Mouse (Mus musculus) skeletal muscle tissue, adult 2 months (tissue): ENCODE measurements around the gene Ucn.

ENCODE experiments used
- DNase-seq: peaks from one replicate; pipeline ENCODE4 v3.0.0-alpha.2; 2012; ENCODE audit warnings: low read depth, low spot score

Ucn gene

DNA sequence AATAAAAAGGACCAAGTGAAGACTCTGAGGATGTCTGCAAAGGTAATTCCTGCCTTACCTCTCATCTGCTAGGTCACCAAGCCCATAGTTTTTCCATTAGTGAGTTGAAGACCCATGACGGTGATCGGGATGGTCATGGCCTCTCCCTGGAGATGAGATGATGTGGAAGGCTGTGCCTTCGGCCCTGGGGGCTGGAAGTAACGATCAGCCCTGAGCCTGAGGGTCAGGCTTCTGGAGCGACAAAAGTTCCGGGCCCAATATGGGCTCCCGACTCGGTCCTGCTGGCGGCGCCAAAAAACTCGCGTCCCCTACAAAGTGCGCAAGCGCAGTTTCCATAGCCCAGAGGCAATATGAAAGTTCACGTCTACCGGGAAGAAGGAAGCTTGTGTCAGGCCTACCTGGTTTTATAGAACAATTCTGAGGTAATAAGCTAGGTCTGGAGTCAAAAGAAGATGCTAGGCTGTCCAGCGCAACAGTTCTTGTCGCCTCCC lies 30.6 kb downstream of the Ucn start, which contains the start of gene Slc30a3:
Gene Slc30a3, minus strand, starts transcription at position 238 of the 491 bp plus-strand sequence.
- DNase-seq, result no peak

DNA sequence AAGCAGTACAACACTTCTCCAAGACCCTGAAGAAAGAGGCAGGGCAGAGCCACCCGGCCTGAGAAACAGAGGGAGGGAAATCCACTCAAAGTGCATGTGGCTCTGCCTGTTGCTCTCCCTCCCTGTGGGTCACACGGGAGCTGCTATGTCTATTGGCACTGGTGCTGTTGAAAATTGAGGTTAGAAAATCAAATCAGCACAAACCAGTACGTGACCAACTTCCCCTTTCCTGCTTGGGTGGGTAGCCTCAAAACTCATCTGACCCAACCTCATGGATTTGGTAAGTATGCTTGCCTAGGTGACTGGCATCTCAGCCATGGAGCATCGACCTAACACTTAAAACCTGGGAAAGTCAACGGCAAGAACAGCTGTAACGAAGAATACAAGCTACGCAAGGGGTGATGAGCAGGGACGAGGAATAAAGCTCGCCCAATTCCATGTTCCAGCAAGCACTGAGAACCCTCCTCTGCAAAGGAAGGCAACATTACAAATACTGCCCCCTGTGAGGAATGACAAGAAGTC lies 32.8 kb downstream of the Ucn start, which contains the start of gene Dnajc5g:
Gene Dnajc5g, plus strand, starts transcription at position 472 of the 522 bp plus-strand sequence.
- DNase-seq, result no peak

DNA sequence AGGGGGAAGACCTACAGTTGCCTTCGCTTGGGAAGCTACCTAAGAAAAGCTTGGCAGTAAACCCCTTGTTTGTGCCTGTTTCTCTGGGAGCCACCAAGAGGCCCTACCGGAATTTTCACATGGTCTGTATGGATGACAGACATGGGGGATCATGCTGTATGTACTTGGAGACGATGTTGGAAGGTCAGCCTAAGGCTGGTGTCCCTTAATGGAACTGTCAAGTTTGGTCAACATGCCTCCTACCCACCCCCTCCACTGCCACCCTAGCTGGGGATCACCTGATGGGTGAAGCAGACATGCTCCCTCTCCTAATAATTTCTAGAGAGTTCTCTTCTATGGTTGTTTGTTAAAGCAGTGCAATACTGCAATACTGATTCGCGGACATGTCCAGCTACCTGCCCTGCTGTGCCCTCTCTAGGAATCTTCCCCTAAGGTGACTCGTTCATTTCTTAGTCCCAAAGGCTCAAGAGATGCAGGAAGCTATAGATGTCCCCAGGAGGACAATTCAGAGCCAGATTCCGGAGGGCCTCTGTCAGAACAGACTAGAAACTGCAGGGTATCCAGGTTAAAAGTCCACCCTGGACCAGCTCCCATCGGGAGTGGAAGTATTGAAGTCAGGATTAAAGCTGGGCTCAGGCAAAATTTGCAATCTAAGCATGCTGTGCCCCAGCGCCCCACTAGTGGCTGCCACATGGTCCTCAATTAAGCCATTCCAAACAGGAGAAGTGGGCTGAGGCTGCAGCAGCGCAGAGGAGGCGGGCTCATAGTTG lies 42.7 kb downstream of the Ucn start:
- DNase-seq, result no peak

DNA sequence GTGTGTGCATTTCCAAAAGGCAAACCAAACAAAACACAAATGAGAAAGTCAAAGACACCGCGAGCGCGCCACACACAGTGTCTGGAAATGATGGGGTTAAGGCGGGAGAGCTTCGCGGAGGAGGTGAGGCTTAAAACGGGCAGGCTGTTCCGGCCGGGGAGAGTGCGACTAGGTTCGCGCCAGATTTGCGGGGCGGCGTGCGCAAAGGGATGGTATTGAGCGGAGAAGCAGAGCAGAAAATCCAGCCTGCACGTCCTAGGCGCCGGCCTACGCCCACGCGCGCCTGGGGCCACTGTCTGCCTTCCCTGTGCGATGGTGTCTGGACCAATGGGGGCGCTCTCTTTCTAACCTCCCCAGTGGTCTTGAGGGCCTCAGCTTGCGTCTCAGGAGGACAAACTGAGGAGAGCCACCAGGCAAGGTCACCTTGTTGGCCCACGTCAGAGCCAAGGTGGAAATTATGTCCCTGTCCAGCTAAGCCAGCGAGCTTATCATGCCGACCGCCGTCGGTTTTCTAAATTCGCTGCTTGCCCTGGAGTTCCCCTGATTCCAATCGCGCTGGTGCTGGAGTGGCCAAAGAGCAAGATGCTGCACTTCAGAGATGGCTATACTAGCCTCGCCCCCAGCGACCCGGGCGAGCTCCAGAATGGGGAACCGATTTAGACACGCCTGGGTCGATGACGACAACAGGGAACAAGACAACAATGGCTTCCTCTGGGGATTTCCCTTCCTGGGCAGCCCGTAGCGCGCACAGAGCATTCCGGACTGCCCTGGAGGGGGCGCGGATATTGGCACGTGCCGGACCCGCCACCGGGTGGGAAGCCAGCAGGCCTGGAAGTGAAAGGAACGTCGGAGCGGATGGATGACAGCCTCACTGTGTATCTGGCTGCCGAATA lies 43.6 kb downstream of the Ucn start:
- DNase-seq, result no peak

DNA sequence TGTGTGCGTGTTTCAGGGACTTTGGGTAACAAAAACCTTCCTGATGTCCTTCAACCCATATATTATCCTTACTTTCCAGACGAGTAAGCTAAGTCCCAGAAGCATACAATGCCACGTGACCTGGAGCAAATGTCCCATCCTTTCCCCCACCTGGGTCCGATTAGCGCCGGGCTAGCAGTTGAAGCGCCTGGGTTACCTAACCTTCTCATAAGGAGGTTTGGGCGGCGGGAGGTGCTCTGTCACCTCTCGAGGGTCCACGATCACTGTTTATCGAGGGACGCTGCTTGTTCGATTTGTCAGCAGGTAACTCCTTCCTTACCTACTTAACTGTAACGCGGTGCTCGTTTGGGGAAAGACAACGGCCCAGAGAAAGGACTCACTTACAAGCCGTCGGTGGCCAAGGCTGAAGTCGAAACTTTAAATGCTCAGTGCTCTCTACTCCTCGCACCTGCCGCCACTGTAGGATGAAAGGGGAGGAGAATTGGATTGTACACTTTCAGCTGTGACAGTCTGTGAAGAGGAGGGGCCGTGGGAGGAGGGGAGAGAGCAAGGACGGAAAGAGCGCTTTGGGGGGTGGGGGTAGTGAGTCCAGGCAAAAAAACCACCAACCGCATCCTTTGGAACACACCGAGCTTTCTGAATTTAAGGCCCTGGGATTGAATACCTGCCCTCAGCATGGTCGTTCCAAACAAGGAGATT lies 44.4 kb downstream of the Ucn start:
- DNase-seq, result no peak

DNA sequence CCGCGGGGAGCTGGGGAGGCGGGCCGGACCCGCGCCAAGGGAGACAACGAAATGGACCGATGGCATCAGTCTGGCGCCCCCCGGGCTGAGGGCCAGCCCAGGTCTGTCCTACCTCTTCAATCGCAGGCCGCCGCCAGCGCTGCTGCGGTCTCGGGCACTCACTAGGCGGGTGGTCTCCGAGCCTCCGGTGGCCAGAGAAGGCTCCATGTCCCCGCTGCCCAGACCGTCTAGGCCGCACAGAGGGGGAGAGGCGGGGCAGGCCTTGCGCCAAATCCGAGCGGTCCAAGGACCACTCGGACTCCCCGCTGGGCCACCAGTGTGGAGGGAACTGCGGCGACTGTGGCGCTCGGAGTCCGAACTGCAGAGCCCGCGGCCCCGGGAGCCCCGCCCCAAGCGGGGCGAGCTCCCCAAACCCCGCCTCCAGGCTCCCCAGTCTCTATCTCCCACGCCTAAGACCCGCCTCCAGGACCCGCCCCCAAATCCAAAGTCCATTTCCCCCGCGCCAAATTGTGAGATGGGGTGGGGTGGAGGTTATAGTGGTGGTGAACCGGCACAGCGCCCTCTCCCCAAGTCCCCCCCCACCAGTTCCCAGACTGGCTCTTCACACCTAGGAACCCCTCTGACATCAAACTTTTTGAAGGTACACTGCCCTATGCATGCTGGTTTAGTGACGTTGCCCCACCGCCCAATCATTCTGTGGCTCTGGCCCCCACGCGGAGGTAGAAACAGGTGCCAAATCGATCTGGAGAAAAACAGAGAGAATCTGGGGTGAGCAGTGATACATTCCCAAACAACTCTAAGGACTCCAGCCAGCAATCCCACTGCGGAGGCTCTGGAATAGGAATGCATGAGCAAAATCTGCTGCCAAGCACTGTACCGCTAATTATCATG lies 45.2 kb downstream of the Ucn start:
- no peak for DNase-seq

DNA sequence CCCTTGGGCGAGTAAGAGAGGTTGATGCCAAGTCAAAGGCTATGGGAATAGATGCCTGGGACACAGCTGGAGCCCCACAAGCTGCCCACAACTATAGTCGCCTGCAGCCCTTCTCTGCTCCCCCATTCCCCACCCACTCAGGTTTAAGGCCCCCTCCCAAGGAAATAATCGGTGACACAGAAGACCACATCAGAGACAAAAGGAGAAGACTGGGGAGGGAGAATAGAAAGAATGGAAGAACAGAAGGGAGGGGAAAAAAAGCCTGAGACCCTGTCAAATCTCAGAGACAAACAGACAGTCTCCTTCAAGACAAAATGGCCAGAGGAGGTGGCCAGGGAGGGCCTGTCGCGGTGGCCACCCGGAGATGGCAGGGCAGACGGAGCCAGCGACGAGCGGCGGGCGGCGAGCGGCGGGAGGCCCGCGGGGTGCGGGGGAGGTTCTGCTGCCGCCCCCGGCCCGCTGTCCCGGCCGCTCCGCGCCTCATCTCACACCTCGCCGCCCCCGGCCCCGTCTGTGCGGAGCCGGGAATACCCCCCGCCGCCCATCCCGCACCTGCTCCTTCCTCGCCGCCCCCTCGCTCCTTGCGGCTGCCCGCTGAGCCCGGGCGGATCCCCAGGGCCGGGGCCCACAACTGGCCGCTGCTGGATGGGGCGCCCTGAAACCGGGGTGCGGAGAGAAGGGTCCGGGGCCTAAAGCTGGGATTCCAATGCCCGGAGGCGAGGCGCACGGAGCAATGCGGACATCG lies 46.2 kb downstream of the Ucn start:
- no peak for DNase-seq
